Mouse (Mus musculus) CH12.LX (cell line): ENCODE measurements around the gene Serpinb1c.

Source experiments
- CTCF ChIP-seq, 2 experiments: IDR thresholded peaks in 1 of 2; conservative IDR thresholded peaks in 1 of 2; 2 replicates each; pipeline ENCODE4 v1.5.1; 2011 to 2012; ENCODE audit warnings: low read depth in 2 of 2, low read length in 2 of 2, improper control_type of control experiment in 1 of 2, inconsistent platforms in 1 of 2, mild to moderate bottlenecking in 1 of 2, moderate library complexity in 1 of 2
- POLR2A ChIP-seq: IDR thresholded peaks from 2 replicates; pipeline ENCODE4 v1.6.1; 2011; ENCODE audit warnings: low read depth, mild to moderate bottlenecking, improper control_type of control experiment, low read length
- RAD21 ChIP-seq: IDR thresholded peaks from 2 replicates; pipeline ENCODE4 v1.6.1; 2011; ENCODE audit warnings: low read depth, mild to moderate bottlenecking, low read length, improper control_type of control experiment, moderate library complexity
- ZMIZ1 ChIP-seq: IDR thresholded peaks from 2 replicates; pipeline ENCODE4 v1.6.1; 2012; ENCODE audit warnings: low read depth, mild to moderate bottlenecking, inconsistent platforms, low read length, improper control_type of control experiment

- TF ChIP-seq RAD21 (no peak), ZMIZ1 (no peak), CTCF (conservative IDR thresholded peaks at IDR 0.05 in 1 of 2, IDR thresholded peaks at IDR 0.05 in 1 of 2; ENCODE audit: low read depth in 2 of 2, low read length in 2 of 2) (no peak), POLR2A (no peak)
Measured at GRCm38 (mm10) chr13:32924578-32925360, 26.8 kb upstream of the Serpinb1c start.
